8 mouse cellular contexts compared by ENCODE assay signal in the genomic region with DNA sequence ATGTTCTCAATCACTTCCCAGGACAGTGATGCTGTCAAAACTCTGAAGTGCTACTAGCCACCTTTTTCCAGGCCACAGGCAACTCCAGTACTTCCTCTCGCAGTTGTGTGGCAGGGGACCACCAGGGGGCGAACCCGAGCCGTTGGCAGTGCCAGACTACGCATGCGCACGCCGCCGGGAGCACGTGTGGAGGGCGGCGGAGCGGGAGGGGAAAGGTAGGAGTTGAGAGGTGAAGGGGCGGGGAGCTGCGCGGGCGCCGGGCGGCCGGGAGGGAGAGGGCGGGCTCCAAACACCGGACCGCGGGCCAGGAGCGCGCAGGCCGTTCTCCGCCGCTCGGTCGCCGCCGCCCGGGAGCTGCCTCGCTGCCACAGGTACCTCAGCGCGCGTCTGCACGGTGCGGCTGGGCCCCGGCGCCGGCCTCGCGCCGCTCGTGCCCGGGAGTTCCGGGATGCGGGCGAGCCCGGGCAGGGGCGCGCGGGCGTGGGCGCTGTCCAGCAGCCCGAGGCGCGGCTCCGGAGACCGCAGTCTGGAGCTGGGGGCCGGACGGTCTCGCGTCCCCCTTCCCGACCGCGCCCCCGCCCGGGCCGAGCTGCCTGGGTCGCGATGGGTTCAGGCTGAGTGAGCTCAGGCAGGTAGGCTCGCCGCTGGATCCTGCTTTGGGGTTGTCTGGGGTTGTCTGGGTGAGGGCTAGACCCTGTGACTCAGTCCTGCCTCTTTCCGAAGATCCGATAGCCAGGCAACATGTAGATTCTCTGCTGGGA. TPM values are rescaled to one million over a fixed set of nuclear protein-coding genes. Genes with fewer than 3 reads are reported as not detected.
DNase-seq lines count a peak whose midpoint lies in the region; ATAC-seq and TF ChIP-seq lines count a peak whose summit lies in the region.

Scap (plus strand) TSS at position 154 of the 761 bp plus-strand sequence.

- TF ChIP-seq EP300 in ES-Bruce4 (IDR thresholded peaks at IDR 0.05; ENCODE audit: insufficient read depth, low read depth, low read length), result no peak; the same call in 1 of the 2 replicates

- H3K27me3 ChIP-seq in ES-Bruce4 (ENCODE audit: control insufficient read depth, insufficient read depth, low read length, poor library complexity, severe bottlenecking), result no peaks in the 10 kb centered on the region; the same call in 1 of the 2 replicates
- no peaks in the 10 kb centered on the region for H3K27me3 ChIP-seq in forebrain, embryonic 14.5 days (replicated peaks; ENCODE audit: control insufficient read depth, insufficient read depth, low read length)
- no peaks in the 10 kb centered on the region for H3K27me3 ChIP-seq in neural tube, embryonic 15.5 days (replicated peaks)

- under 1% methylated on average over 62 of the region's 78 CpGs for whole genome bisulfite sequencing in forebrain, embryonic 14.5 days
- under 1% methylated on average over 65 of the region's 78 CpGs for WGBS in neural tube, embryonic 15.5 days

- peaks cover 3% of the 10 kb centered on the region for H3K4me1 ChIP-seq in ES-Bruce4 (ENCODE audit: control insufficient read depth, insufficient read depth, low read length)
- peaks cover 4% of the 10 kb centered on the region; the same call in 1 of the 2 replicates for H3K4me1 ChIP-seq in forebrain, embryonic 14.5 days (ENCODE audit: control insufficient read depth, insufficient read depth, low read length)
- H3K4me1 ChIP-seq in neural tube, embryonic 15.5 days, result peaks cover 17% of the 10 kb centered on the region

- ATAC-seq in cerebellum, adult (ENCODE audit: insufficient number of reproducible peaks, low FRiP score, low TSS enrichment), result peak; percentile 83
- ATAC-seq in forebrain, embryonic 14.5 days, result peak; percentile 92
- peak; percentile 90 for ATAC-seq in neural tube, embryonic 15.5 days (ENCODE audit: low FRiP score)

- no peaks in the 10 kb centered on the region for H3K36me3 ChIP-seq in ES-Bruce4 (ENCODE audit: control insufficient read depth, insufficient read depth, low read length, poor library complexity, severe bottlenecking)
- H3K36me3 ChIP-seq in forebrain, embryonic 14.5 days (ENCODE audit: control insufficient read depth, insufficient read depth, low read length), result no peaks in the 10 kb centered on the region
- no peaks in the 10 kb centered on the region for H3K36me3 ChIP-seq in neural tube, embryonic 15.5 days

- peak; percentile 94 for DNase-seq in forebrain, embryonic 14.5 days (ENCODE audit: low spot score)
- DNase-seq in heart, postnatal 14 days, result peak; percentile 98 to 99
- peak; percentile 97 for DNase-seq in layer of hippocampus, adult 11-12 months (ENCODE audit: low spot score)
- DNase-seq in lung, adult 18-20 months, result peak; percentile 95 to 96
- DNase-seq in testis, postnatal 14 days (ENCODE audit: low spot score), result peak; percentile 94

- H3K27ac ChIP-seq in ES-Bruce4 (ENCODE audit: insufficient read depth, low read length), result no peak within 1 kb of the TSS
- H3K27ac ChIP-seq in forebrain, embryonic 14.5 days (ENCODE audit: low read depth, low read length), result no peak within 1 kb of the TSS
- peak within 1 kb of the TSS; percentile 56 for H3K27ac ChIP-seq in neural tube, embryonic 15.5 days (replicated peaks)

- peak within 1 kb of the TSS; percentile 61 for H3K4me3 ChIP-seq in ES-Bruce4 (ENCODE audit: low read depth, low read length)
- peak within 1 kb of the TSS; percentile 87 for H3K4me3 ChIP-seq in forebrain, embryonic 14.5 days (ENCODE audit: low read depth, low read length)
- peak within 1 kb of the TSS; percentile 87 for H3K4me3 ChIP-seq in neural tube, embryonic 15.5 days (replicated peaks)

- H3K9ac ChIP-seq in ES-Bruce4 (ENCODE audit: low read depth, poor library complexity, severe bottlenecking), result peak within 1 kb of the TSS; percentile 65
- H3K9ac ChIP-seq in forebrain, embryonic 14.5 days (ENCODE audit: low read length), result peak within 1 kb of the TSS; percentile 77
- peak within 1 kb of the TSS; percentile 68 for H3K9ac ChIP-seq in neural tube, embryonic 15.5 days (replicated peaks)

- intact Hi-C loops in heart, postnatal 14 days (cut with DNase I), result loop anchor here (5.0 kb wide), 2 partner anchors 34 to 74 kb away; partner anchors contain the start of gene Ptpn23

- H3K4me2 ChIP-seq in forebrain, embryonic 14.5 days (ENCODE audit: low read length), result peak within 1 kb of the TSS; percentile 86
- peak within 1 kb of the TSS; percentile 93 for H3K4me2 ChIP-seq in neural tube, embryonic 15.5 days

- H3K9me3 ChIP-seq in ES-Bruce4 (replicated peaks; ENCODE audit: control insufficient read depth, insufficient read depth, low read length, poor library complexity, severe bottlenecking), result no peaks in the 10 kb centered on the region
- H3K9me3 ChIP-seq in forebrain, embryonic 14.5 days (replicated peaks; ENCODE audit: control insufficient read depth, low read length), result no peaks in the 10 kb centered on the region
- no peaks in the 10 kb centered on the region for H3K9me3 ChIP-seq in neural tube, embryonic 15.5 days (replicated peaks)

- no peak for TF ChIP-seq POLR2A in ES-Bruce4 (IDR thresholded peaks at IDR 0.05; ENCODE audit: insufficient read depth, low read length)

- TF ChIP-seq CTCF in ES-Bruce4 (IDR thresholded peaks at IDR 0.05; ENCODE audit: low read depth, low read length), result peak; percentile 91

RNA-seq across cellular contexts. Expression of gene Scap, which starts in this region (rescaled TPM):
- 25.8 and 35.7 TPM in 2 replicates for polyA plus RNA-seq in ES-Bruce4 (2011; ENCODE audit: insufficient read depth, insufficient read length, low read depth, missing spikeins)
- polyA plus RNA-seq in forebrain, embryonic 14.5 days (2014; fragmentation: Nextera tagmentation; extraction: Ambion mirVana), result 24.5 and 35.4 TPM in 2 replicates
- 10 to 100 TPM; 26.4 to 27.6 TPM for total RNA-seq in heart, postnatal 14 days (2021)
- 55.1 and 57.3 TPM in 2 replicates for polyA plus RNA-seq in neural tube, embryonic 15.5 days (2015; fragmentation: Nextera tagmentation; extraction: Ambion mirVana)
